Mouse (Mus musculus) spleen, adult 2 months (tissue): ENCODE measurements around the gene Tmem274. TPM values are rescaled to one million over a fixed set of nuclear protein-coding genes. Genes with fewer than 3 reads are reported as not detected.
"Not testable (repeated sequence)": the region's sequence is repeated elsewhere in the genome, so short reads cannot be mapped to it uniquely, and the experiment has no call there.

Experiments used
- DNase-seq, 2 experiments: peaks; one replicate each; pipeline versions ENCODE4 v3.0.0 to v3.0.0-alpha.2; 2012 to 2021; ENCODE audit warnings: low spot score in 2 of 2, low read depth in 1 of 2
- H3K27ac ChIP-seq: fragments of 200-500 bp; 2 replicates; pipeline ENCODE4 v1.5.1; 2012; ENCODE audit warnings: low read length, inconsistent platforms; ENCODE audit not compliant: insufficient read depth
- H3K27me3 ChIP-seq: fragments of 200-500 bp; 2 replicates; pipeline ENCODE4 v1.6.1; 2012; ENCODE audit warnings: mild to moderate bottlenecking, moderate library complexity, low read length, inconsistent platforms; ENCODE audit not compliant: control insufficient read depth, insufficient read depth
- H3K36me3 ChIP-seq: fragments of 200-500 bp; 2 replicates; pipeline ENCODE4 v1.6.1; 2012; ENCODE audit warnings: mild to moderate bottlenecking, low read length, inconsistent platforms; ENCODE audit not compliant: control insufficient read depth, insufficient read depth
- H3K4me1 ChIP-seq: fragments of 200-500 bp; 2 replicates; pipeline ENCODE4 v1.6.1; 2011; ENCODE audit warnings: inconsistent platforms; ENCODE audit not compliant: control insufficient read depth, insufficient read depth, insufficient read length
- H3K4me3 ChIP-seq: fragments of 200-500 bp; 2 replicates; pipeline ENCODE4 v1.5.1; 2011; ENCODE audit warnings: mild to moderate bottlenecking, inconsistent platforms; ENCODE audit not compliant: insufficient read depth, insufficient read length; ENCODE audit errors: extremely low read depth
- CTCF ChIP-seq: fragments of 200-500 bp; IDR thresholded peaks from 2 replicates; pipeline ENCODE4 v1.5.1; 2011; ENCODE audit warnings: mild to moderate bottlenecking, inconsistent platforms; ENCODE audit not compliant: insufficient read depth, insufficient read length, insufficient replicate concordance; ENCODE audit errors: extremely low read depth
- POLR2A ChIP-seq: fragments of 200-500 bp; IDR thresholded peaks from 2 replicates; pipeline ENCODE4 v1.6.1; 2011; ENCODE audit warnings: low read depth, low read length, inconsistent platforms
- WGBS: fragments of 180-500 bp; shearing (Covaris S2); methylation state at CpG from one replicate; pipeline ENCODE4 v1.1.7; 2018; 5-methylcytosine and 5-hydroxymethylcytosine counted together
- polyA plus RNA-seq: library from polyadenylated mRNA; depleted of rRNA; stranded (reverse); fragments of >200 nt; gene quantifications from 2 replicates; pipeline ENCODE4 v1.2.3, GENCODE M21; 2012

Tmem274 gene
- polyA plus RNA-seq, 1 experiment = not detected

DNA sequence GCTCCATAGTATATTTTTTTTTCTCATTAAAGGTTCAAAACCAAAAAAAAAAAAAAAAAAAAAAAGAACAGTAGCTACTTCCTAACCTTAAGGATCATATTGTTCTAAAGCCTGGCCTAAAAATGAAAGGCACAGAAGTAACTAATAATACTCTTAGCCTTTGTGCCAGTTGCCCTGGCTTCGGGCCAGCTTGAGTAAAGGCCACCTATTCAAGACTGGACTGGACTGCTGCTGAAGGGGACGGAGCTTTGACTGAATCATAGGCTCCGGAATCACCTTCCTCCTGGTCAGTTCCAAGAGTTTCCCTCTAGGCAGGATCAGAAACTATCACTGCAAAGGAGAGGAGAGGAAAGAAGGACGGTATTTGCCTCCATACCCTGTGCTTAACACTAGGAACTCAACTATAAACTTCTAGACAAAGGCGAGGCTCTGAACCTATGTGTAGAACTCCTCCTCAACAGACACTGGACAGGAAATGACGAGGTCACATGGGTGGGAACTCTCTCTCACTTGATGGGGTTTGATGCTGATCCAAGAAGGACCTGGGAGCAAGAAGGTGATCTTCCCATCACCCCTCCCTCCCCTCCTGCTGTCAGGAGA is 19.2 kb upstream of the Tmem274 start:
- WGBS = 73% methylated on average over 6 of the region's 6 CpGs
- no peak overlapping the region for H3K27ac ChIP-seq
- TF ChIP-seq POLR2A (no peak), CTCF (no peak)
- H3K27me3 ChIP-seq = no peaks in the 10 kb centered on the region
- H3K4me3 ChIP-seq = no peak overlapping the region
- H3K36me3 ChIP-seq = no peaks in the 10 kb centered on the region
- no peaks in the 10 kb centered on the region for H3K4me1 ChIP-seq
- DNase-seq = no peak

DNA sequence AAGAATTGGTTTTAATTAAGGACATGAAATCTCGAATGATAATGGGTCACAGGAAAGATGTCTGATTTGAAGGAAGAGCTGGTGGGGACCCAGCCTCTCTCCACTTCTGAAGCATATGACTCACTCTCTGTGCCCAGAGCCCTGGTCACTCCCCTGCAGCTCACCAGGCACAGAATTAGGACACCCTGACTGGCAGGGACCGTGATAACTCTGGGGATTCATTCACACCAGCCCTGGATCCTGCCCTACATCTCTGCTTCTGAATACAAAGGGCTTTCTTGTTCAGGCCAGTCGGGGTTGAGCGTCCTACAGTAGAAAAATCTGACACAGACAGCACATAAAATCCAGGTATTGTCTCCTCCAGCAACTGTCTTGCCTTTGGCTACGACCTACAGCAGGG is 18.7 kb upstream of the Tmem274 start:
- 54% methylated on average over 5 of the region's 5 CpGs for WGBS
- H3K4me3 ChIP-seq = no peak overlapping the region
- H3K27ac ChIP-seq = no peak overlapping the region
- H3K4me1 ChIP-seq = no peaks in the 10 kb centered on the region
- no peaks in the 10 kb centered on the region for H3K27me3 ChIP-seq
- DNase-seq = no peak
- H3K36me3 ChIP-seq = no peaks in the 10 kb centered on the region
- TF ChIP-seq CTCF (no peak), POLR2A (no peak)

- no peak overlapping the region for H3K4me3 ChIP-seq
- H3K4me1 ChIP-seq = no peaks in the 10 kb centered on the region
- 74% methylated on average over 1 of the region's 1 CpGs for WGBS
- TF ChIP-seq CTCF (no peak), POLR2A (no peak)
- no peak for DNase-seq
- no peaks in the 10 kb centered on the region for H3K27me3 ChIP-seq
- no peaks in the 10 kb centered on the region for H3K36me3 ChIP-seq
- no peak overlapping the region for H3K27ac ChIP-seq
Observed at GRCm38 (mm10) chr4:149459425-149459824, 17.8 kb upstream of the Tmem274 start.

- WGBS = 89% methylated on average over 2 of the region's 2 CpGs
- not testable (repeated sequence) for H3K4me1 ChIP-seq, DNase-seq, H3K4me3 ChIP-seq, H3K27ac ChIP-seq, H3K36me3 ChIP-seq, H3K27me3 ChIP-seq
Observed at GRCm38 (mm10) chr4:149460475-149460874, 16.7 kb upstream of the Tmem274 start.

DNA sequence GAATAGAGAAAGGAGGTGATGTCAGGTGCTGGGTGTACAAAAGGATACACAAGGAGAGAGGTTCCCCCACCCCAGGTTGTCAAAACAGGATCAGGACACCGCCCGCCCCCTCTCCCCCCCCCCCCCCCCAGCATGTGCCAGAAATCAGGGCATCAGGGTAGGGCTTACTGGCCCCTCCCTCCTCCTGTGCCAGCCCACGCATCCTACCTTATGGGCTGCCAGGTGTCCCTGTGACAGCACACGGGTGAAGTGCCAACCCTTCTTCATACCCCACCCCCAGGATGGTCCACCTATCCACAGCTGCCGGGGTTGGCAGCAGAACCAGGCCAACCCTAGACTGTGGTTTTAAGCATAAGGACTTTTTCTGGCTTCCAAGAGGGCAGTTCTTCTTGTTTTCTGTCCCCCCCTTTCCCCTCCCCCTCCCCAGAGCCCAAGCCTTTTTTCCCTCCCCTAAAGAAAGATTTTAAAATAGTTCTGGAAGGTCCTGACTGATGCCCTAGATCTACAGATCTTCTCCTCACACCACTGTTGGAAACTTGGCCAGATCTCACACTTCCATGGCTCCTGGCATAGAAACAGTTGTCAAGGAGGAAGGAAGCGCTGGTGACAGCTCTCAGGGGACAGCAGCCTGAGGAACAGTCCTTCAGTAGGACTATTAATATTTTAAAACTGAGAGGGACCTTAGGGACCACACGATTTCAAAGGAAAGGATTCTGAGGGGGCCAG is 15.4 kb upstream of the Tmem274 start:
- WGBS = 36% methylated on average over 6 of the region's 7 CpGs
- Histone ChIP-seq H3K27ac (no peak overlapping the region), H3K4me3 (no peak overlapping the region), H3K36me3 (no peaks in the 10 kb centered on the region), H3K4me1 (no peaks in the 10 kb centered on the region), H3K27me3 (no peaks in the 10 kb centered on the region)
- TF ChIP-seq POLR2A = no peak
- no peak for TF ChIP-seq CTCF
- DNase-seq = no peak

DNA sequence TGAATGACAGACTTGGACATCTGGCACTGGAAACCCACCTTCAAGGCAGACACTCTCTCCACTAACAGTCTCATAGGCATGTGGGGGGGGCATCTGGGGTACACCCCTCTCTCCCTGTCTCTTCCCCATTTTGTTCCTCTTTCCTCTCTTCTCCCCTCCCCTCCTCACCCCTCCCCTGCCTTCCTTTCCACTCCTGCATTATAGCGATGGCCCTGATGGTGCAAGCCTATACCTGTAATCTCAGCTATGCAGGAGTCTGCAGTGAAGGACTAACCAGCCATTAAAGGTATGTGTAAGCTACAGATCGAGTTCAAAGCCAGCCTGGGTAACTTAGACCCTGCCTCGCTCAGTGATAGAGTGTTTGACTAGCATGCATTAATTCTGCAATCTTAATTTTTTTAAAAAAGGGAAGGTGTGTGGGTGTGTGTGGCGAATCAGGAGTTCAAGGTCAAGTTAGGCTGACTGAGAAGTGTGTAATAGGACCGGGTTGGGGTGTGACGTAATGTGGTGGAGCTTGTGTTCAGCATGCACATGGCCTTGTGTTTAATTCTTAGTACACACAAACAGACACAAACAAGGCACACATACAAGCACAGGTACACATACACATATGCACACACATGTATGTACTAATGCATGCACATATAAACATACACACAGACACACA is 14.7 kb upstream of the Tmem274 start:
- DNase-seq = no peak
- Histone ChIP-seq H3K27me3 (no peaks in the 10 kb centered on the region), H3K4me3 (no peak overlapping the region), H3K27ac (no peak overlapping the region), H3K36me3 (no peaks in the 10 kb centered on the region), H3K4me1 (no peaks in the 10 kb centered on the region)
- TF ChIP-seq POLR2A = no peak
- no peak for TF ChIP-seq CTCF
- whole genome bisulfite sequencing = 54% methylated on average over 6 of the region's 6 CpGs

GRCm38 (mm10) chr4:149463435-149463950 is 13.7 kb upstream of the Tmem274 start:
- Histone ChIP-seq H3K4me1 (no peaks in the 10 kb centered on the region), H3K36me3 (no peaks in the 10 kb centered on the region), H3K4me3 (no peak overlapping the region), H3K27ac (no peak overlapping the region), H3K27me3 (no peaks in the 10 kb centered on the region)
- WGBS = 89% methylated on average over 6 of the region's 6 CpGs
- DNase-seq = no peak
- TF ChIP-seq POLR2A (no peak), CTCF (no peak)
